Mouse (Mus musculus) stomach, postnatal 0 days (tissue): ENCODE measurements at regions not wholly inside any gene's neighbourhood (a gene's known extent, or its start where the extent isn't known, plus 50 kb on each side); places are given as distances from the start of the nearest gene placed in this dataset.

Experiments
- CTCF ChIP-seq: IDR thresholded peaks from 2 replicates; pipeline ENCODE4 v1.5.1; 2016; ENCODE audit warnings: antibody characterized with exemption, low read depth, mild to moderate bottlenecking, moderate library complexity
- EP300 ChIP-seq: optimal IDR thresholded peaks from 2 replicates; pipeline ENCODE3; 2016; ENCODE audit warnings: antibody characterized with exemption

GRCm38 (mm10) chr14:105644428-105644827 lies 252.2 kb downstream of the Spry2 start:
- TF ChIP-seq CTCF = no peak
- no peak for TF ChIP-seq EP300
